Comparison of ENCODE assay signal across 22 mouse cellular contexts in the genomic region with DNA sequence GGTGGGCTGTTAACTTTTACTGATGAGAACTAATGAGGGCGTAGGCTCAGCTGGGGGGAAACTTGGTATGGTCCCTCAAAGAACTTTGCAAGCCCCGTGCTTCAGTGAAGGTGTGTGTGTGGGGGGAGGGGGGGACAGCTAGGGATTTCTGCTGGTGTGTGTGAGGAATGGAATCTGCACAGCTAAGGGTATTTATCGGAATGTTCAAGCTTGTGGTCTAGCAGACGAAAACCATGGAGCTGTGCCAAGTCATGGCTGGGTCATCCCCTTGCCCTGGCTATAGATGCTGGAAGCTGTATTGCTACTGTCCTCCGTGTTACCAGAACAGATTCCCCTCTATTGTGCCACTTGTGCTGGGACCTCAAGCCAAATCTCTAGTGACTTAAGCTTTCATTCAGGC.
A peak's percentile ranks its signal among the peaks of the same experiment; 100 is the strongest.
DNase-seq lines count a peak whose midpoint lies in the region; ATAC-seq and TF ChIP-seq lines count a peak whose summit lies in the region.
"Had no signal": no experiment of that assay in that cellular context is flagged by ENCODE, and none has a peak within 500 bp of the region (broad histone marks: within the 10 kb centered on the region; RNA-seq: fewer than 3 reads in every experiment).

No protein-coding gene starts in this region.

- no peak overlapping the region for H3K4me3 ChIP-seq in heart, embryonic 13.5 days
- H3K4me3 ChIP-seq in lung, postnatal 0 days (ENCODE audit: low read depth, low read length), result no peak overlapping the region
- H3K4me3 ChIP-seq in heart, embryonic 15.5 days, result no peak overlapping the region
- H3K4me3 ChIP-seq: embryonic facial prominence, embryonic 15.5 days; forebrain, embryonic 10.5 days; left cerebral cortex, adult 2 months; liver, embryonic 12.5 days; neural tube, embryonic 13.5 days had no signal

- H3K4me1 ChIP-seq in heart, embryonic 13.5 days, result peaks cover 20% of the 10 kb centered on the region
- H3K4me1 ChIP-seq in lung, postnatal 0 days (ENCODE audit: insufficient read depth, low read depth, low read length), result no peaks in the 10 kb centered on the region
- peaks cover 6% of the 10 kb centered on the region; the same call in 1 of the 2 replicates for H3K4me1 ChIP-seq in heart, embryonic 15.5 days (replicated peaks)
- H3K4me1 ChIP-seq: embryonic facial prominence, embryonic 15.5 days; forebrain, embryonic 10.5 days; liver, embryonic 12.5 days had no signal

- H3K4me2 ChIP-seq in heart, embryonic 13.5 days, result peak overlapping the region; percentile 39
- no peak overlapping the region for H3K4me2 ChIP-seq in lung, postnatal 0 days (replicated peaks; ENCODE audit: low read depth, low read length)
- H3K4me2 ChIP-seq in heart, embryonic 15.5 days, result no peak overlapping the region
- H3K4me2 ChIP-seq: embryonic facial prominence, embryonic 15.5 days; hindbrain, embryonic 14.5 days; liver, embryonic 12.5 days; neural tube, embryonic 13.5 days had no signal

- H3K27ac ChIP-seq in heart, embryonic 13.5 days (replicated peaks), result peak overlapping the region; percentile 32; the same call in 1 of the 2 replicates
- H3K27ac ChIP-seq in lung, postnatal 0 days (ENCODE audit: low read length), result no peak overlapping the region
- H3K27ac ChIP-seq in heart, embryonic 15.5 days, result no peak overlapping the region
- H3K27ac ChIP-seq: embryonic facial prominence, embryonic 15.5 days; forebrain, embryonic 10.5 days; hindbrain, embryonic 14.5 days; left cerebral cortex, adult 2 months; liver, embryonic 12.5 days; neural tube, embryonic 13.5 days; stomach, postnatal 0 days had no signal

- no peak for ATAC-seq in heart, embryonic 13.5 days (ENCODE audit: extremely low read depth, insufficient number of reproducible peaks, low FRiP score, low TSS enrichment)
- peak; percentile 33; the same call in 1 of the 2 replicates for ATAC-seq in lung, postnatal 0 days
- peak; percentile 60; the same call in 1 of the 2 replicates for ATAC-seq in heart, embryonic 15.5 days (replicated peaks; ENCODE audit: insufficient number of reproducible peaks, insufficient read depth, low FRiP score, low read depth)
- ATAC-seq: activated CD4-positive, CD25-positive, alpha-beta regulatory T cell, adult 4 months; forebrain, postnatal 0 days; liver, embryonic 12.5 days had no signal

- no peak overlapping the region for H3K9ac ChIP-seq in heart, embryonic 13.5 days
- no peak overlapping the region for H3K9ac ChIP-seq in lung, postnatal 0 days (replicated peaks; ENCODE audit: low read depth)
- no peak overlapping the region for H3K9ac ChIP-seq in heart, embryonic 15.5 days
- H3K9ac ChIP-seq: embryonic facial prominence, embryonic 15.5 days; forebrain, postnatal 0 days; hindbrain, embryonic 14.5 days; liver, embryonic 12.5 days; neural tube, embryonic 13.5 days had no signal

- no peak for TF ChIP-seq EP300 in lung, postnatal 0 days (IDR thresholded peaks at IDR 0.05)

- no peaks in the 10 kb centered on the region for H3K36me3 ChIP-seq in heart, embryonic 13.5 days
- no peaks in the 10 kb centered on the region for H3K36me3 ChIP-seq in lung, postnatal 0 days (ENCODE audit: insufficient read depth, low read length)
- H3K36me3 ChIP-seq in heart, embryonic 15.5 days, result no peaks in the 10 kb centered on the region
- H3K36me3 ChIP-seq: embryonic facial prominence, embryonic 15.5 days; forebrain, embryonic 10.5 days; liver, embryonic 12.5 days; neural tube, embryonic 13.5 days had no signal

- H3K9me3 ChIP-seq in heart, embryonic 13.5 days, result no peaks in the 10 kb centered on the region
- no peaks in the 10 kb centered on the region for H3K9me3 ChIP-seq in lung, postnatal 0 days (ENCODE audit: low read length)
- H3K9me3 ChIP-seq in heart, embryonic 15.5 days (replicated peaks), result no peaks in the 10 kb centered on the region
- H3K9me3 ChIP-seq: embryonic facial prominence, embryonic 15.5 days; forebrain, embryonic 10.5 days; liver, embryonic 12.5 days; neural tube, embryonic 13.5 days had no signal

- H3K27me3 ChIP-seq in heart, embryonic 13.5 days (replicated peaks), result no peaks in the 10 kb centered on the region
- no peaks in the 10 kb centered on the region for H3K27me3 ChIP-seq in lung, postnatal 0 days (replicated peaks; ENCODE audit: insufficient read depth, low read length)
- no peaks in the 10 kb centered on the region for H3K27me3 ChIP-seq in heart, embryonic 15.5 days
- H3K27me3 ChIP-seq: embryonic facial prominence, embryonic 15.5 days; liver, embryonic 12.5 days; neural tube, embryonic 13.5 days had no signal

- WGBS in heart, embryonic 13.5 days, result 27% methylated on average over 5 of the region's 5 CpGs
- WGBS in lung, postnatal 0 days, result 39% methylated on average over 5 of the region's 5 CpGs
- WGBS in heart, embryonic 15.5 days, result 29% methylated on average over 5 of the region's 5 CpGs

- DNase-seq in heart, adult 9 months (ENCODE audit: low spot score in 2 of 2), result no peak
- no peak for DNase-seq in lung, postnatal 0 days (ENCODE audit: low spot score)
- DNase-seq in lung, postnatal 14 days, result no peak
- no peak for DNase-seq in T-cell, adult 2 months (ENCODE audit: low spot score)
- DNase-seq in gastrocnemius, postnatal 4 days (ENCODE audit: low spot score in 2 of 2), result no peak
- DNase-seq: adrenal gland, postnatal 14 days; cerebellum, postnatal 25 days; embryo, embryonic 11 days; forebrain, postnatal 0 days; kidney, adult 9 months; midbrain, embryonic 14.5 days; right cerebral cortex, adult 18-20 months had no signal

- TF ChIP-seq CTCF in lung, postnatal 0 days (IDR thresholded peaks at IDR 0.05), result no peak
